Mouse (Mus musculus) left cerebral cortex, adult 9 months (tissue): Measurements from ENCODE around the gene Gm45623.
A peak's percentile ranks its signal among the peaks of the same experiment; 100 is the strongest.

Experiments used
- DNase-seq, 2 experiments: peaks; one replicate each; pipeline ENCODE4 v3.0.0; 2022; ENCODE audit warnings: low spot score in 2 of 2

Gene Gm45623

GRCm38 (mm10) chr13:56753192-56753951, at the start of gene Gm45623:
Gm45623 (minus strand) TSS chr13:56753827.
- no peak for DNase-seq

DNA sequence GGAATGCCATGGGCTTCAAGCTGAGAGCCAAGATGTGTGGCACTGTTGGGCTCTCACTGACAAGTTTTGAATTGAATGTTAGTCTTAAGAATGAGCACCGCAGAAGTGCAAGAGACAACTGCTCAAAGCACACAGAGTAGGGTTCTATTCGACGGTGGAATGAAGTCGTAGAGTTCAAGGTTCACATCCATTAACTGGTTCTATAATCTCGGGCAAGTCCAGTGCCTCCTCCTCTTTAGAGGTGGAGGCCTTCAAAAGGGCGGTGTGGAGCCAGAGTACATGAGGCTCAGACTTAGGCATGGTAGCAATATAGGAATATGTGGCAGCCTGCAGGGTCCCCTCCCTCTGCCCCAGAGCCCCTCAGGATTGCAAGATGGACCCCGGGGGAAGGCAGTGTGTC, 43.8 kb upstream of the Gm45623 start:
- DNase-seq, result no peak

GRCm38 (mm10) chr13:56795501-56795900, 41.9 kb upstream of the Gm45623 start:
- no peak for DNase-seq

- no peak for DNase-seq
Observed at GRCm38 (mm10) chr13:56794441-56794840, 40.8 kb upstream of the Gm45623 start.

GRCm38 (mm10) chr13:56792844-56793243, 39.2 kb upstream of the Gm45623 start:
- no peak for DNase-seq

DNA sequence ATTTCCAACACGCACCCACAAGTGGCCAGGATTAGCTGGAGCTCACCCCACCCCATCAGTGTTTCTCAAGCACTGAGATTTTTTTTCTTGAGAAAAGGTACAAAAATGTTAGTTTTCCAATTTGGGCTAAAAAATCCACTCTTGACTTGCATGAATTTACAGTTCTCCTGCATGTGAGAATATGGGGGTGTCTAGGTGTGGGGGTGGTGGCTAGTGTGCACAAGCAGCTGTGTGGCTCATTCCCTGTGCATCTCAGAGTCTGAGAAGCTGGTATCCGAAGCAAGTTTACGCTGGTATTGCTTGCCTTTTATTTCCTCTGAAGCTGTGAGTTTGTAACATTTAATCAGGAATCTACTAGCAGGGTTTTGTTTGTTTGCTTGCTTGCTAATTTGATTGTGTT, 37.1 kb upstream of the Gm45623 start:
- DNase-seq, result peak in 1 of 2 experiments; percentile 60

DNA sequence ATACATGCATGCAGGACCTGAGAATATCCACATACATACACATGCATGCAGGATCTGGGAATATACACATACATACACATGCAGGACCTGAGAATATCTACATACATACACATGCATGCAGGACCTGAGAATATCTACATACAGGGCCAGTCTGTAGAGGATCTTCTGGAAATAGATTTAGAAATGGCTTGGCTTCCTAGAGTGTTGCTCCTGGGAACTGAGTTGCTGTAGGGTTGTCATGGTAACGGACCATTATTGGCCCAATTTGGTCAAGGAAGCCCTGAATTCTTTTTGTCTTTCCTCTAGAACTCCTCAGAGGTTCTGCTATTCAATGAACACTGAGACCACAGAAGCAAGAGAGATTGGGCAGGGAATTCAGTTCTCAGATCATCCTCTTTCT, 29.0 kb upstream of the Gm45623 start:
- DNase-seq, result peak in 1 of 2 experiments; percentile 62

DNA sequence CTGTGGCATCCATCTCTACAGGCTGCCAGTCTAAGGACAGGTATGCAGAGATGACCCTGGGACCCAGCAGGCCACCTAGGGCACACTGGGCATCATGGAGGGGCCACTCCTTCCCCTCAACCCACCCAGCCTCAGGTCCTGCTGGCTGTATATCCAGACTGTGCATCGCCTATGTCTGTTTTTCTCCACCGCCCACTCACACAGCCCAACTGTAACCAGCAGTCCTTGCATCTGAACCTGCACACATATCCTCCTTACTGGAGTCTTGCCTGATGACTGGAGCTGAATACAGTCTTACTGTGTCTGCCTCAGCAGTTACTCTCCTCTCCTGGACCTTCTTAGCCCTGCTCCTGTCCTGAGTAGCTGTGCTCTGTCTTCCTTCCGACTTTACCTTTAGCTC, 28.1 kb upstream of the Gm45623 start:
- peak in 1 of 2 experiments; percentile 59 for DNase-seq

DNA sequence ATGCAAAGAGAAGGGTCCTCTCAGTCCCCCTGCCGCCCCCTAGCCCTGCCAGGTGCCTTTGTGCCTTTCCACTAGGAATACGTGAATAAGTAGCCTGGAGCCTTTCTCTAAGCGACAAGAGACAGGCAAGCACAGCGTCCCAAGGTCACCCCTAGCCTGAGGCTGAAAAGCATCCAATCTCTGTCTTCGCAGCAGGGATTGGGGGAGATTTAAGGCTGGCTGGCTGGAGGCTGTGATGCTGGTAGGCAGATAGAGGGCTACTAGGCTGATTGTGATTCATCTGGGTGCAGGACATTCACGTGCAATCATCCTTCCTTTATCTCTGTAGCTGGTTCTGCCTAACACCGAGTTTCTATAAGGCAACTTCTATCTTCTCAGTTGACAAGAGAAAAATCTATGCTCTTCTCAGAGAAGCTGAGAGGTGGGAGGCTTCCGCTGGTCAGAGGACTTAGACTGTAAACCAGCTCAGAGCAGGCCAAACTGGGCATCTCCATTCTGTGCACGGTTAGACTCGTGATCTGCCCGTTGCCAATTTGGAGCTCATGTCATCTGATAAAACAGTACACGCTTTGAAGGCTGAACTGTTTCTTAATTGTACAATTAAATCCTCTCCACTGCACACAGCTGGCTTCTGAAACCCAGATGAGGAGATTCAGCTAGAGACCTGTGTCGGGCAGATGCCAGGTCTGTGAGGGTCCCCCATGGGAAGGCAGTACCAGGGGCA, 27.3 kb upstream of the Gm45623 start:
- no peak for DNase-seq

DNA sequence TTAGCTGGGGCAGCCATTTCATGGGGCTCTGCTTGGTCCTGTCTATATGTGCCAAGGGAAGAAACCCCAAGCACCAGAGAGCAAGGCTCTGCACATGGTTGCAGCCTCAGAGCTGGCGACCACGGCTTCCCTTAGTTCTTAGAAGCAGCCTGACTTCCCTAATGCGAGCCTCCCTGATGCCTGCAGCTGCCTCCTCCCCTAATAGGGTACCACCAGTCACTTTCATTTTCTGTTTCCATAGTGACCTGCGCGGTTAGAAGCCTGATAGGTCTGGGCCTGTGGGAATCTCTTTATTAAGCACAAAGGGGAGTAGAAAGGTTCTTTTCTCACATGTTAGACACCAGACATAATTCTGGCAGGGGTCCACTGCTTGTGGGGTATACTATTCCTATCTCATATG, 20.7 kb upstream of the Gm45623 start:
- DNase-seq, result no peak

- DNase-seq, result no peak
Observed at GRCm38 (mm10) chr13:56773262-56773870, 19.7 kb upstream of the Gm45623 start.

DNA sequence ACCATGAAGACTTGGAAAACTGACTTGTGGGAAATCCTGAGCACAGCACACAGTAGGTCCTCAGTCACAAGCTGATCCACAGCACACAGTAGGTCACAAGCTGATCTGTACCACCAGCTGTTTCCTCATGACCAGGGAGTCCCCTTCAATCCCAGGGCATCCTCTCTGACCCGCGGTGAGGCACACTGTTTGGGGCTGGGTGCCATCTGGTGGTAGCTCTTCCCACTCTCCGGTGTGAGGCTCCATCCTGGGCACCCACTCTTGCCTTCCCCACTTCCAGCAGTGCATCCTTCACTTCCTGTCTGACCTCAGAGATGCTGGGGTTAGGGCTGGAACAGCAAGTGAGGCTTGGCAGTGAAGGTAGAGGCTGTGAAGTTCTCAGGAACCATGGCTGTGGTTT, 19.0 kb upstream of the Gm45623 start:
- DNase-seq, result no peak

DNA sequence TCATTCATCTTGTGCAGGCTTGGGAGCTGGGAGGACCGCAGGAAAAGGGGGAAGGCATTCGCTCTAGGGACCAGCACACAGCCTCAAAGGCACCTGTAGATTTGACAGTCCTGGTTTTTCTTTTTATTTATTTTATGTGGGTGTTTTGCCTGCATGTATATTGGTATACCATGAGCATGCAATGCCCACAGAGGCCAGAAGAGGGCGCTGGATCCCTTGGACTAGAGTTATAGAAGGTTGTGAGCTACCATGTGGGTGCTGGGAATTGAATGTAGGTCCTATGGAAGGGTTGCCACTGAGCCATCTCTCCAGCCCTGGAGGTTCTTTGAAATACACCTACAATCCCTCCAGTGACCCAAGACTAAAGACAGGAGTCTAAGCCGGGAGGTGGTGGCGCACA, 17.2 kb upstream of the Gm45623 start:
- DNase-seq, result no peak

DNA sequence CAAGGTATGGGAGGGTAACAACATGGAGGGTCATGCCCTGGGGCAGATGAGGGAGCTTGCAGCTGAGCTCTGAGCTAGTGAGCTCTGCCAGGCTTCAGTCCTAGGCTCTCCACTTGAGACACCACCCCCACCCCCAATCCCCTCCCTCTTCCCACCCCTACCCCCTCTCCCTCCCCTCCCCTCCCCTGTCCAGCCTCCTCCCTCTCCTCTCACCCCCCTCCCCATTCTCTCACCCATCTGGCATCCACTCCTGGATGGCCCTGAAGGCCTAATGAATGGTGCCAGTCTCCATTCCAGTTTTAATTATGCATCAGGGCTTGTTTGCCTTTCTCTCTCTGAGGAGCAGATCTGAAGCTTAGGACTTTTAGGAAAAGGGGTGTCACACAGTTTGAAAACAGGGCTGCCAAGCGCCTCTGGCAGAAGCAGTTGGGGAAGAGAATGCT, 16.5 kb upstream of the Gm45623 start:
- no peak for DNase-seq

- DNase-seq, result no peak
Observed at GRCm38 (mm10) chr13:56769431-56769830, 15.8 kb upstream of the Gm45623 start.

GRCm38 (mm10) chr13:56766211-56766610, 12.6 kb upstream of the Gm45623 start:
- DNase-seq, result no peak

DNA sequence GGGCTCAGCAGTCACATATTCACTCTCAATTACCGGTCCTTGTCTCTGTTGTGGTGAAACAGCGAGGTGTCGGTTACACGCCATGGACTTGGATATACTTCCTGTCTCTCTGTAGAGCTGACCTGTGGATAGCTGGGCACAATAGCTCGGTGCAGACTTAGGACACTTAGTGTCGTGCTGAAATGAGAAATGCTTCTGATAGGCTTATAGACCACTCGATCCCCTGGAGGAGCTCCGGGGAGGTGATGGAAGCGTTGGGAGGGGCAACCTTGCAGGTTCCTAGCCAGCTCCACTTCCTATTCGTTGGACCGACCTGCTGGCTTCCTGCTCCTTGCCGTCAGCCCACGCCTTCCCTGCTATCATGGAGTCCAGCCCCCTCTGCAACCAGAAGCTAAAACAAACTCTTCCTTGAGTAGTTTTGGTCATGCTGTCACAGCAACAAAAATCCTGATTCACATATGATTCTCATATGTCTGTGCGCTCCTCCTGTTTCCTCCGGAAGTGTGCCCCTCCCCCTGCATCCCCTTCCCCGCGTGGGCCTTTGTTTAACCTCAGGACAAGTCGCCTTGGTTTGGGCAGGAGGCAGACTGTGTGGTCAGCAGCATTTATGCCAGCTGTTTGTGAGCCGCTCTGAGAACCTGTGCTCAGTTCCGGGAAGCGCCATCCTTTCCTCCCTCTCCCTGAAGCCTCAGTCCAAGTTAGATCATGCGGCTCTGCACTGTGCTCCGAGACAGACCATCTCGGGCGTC, 11.8 kb upstream of the Gm45623 start:
- no peak for DNase-seq

GRCm38 (mm10) chr13:56762446-56763229, 9.0 kb upstream of the Gm45623 start:
- DNase-seq, result no peak

- peak in 1 of 2 experiments; percentile 68 for DNase-seq
Observed at GRCm38 (mm10) chr13:56758492-56758891, 4.9 kb upstream of the Gm45623 start.

GRCm38 (mm10) chr13:56757201-56757600, 3.6 kb upstream of the Gm45623 start:
- DNase-seq, result no peak

GRCm38 (mm10) chr13:56755871-56756270, 2.2 kb upstream of the Gm45623 start:
- DNase-seq, result no peak
